Mouse (Mus musculus): ENCODE measurements around the gene Stambp. TPM values are rescaled to one million over a fixed set of nuclear protein-coding genes. Genes with fewer than 3 reads are reported as not detected.

The Stambp gene
- polyA plus RNA-seq, 1 experiment: 9.5 TPM

- no peaks in the 10 kb centered on the region for H3K36me3 ChIP-seq (ENCODE audit: control insufficient read depth, insufficient read depth, low read length)
- no peak overlapping the region for H3K27ac ChIP-seq (ENCODE audit: insufficient read depth, low read depth, low read length)
- H3K4me1 ChIP-seq (ENCODE audit: control insufficient read depth, insufficient read depth, insufficient read length, low read length): no peaks in the 10 kb centered on the region
- 63% methylated on average over 2 of the region's 2 CpGs for WGBS
- no peak for TF ChIP-seq CTCF (IDR thresholded peaks at IDR 0.05; ENCODE audit: extremely low read depth, insufficient read length, insufficient replicate concordance, low read depth, low read length)
- no peak for TF ChIP-seq POLR2A (IDR thresholded peaks at IDR 0.05; ENCODE audit: low read depth, low read length)
- H3K4me3 ChIP-seq (ENCODE audit: low read depth, low read length): no peak overlapping the region
- H3K27me3 ChIP-seq (ENCODE audit: control insufficient read depth, insufficient read depth, low read length): no peaks in the 10 kb centered on the region
Measured at GRCm38 (mm10) chr6:83583591-83583990, 11.1 kb upstream of the Stambp start.

GRCm38 (mm10) chr6:83582938-83583270 lies 10.4 kb upstream of the Stambp start:
- 3% methylated on average over 6 of the region's 6 CpGs for WGBS
- Histone ChIP-seq H3K4me1 (ENCODE audit: control insufficient read depth, insufficient read depth, insufficient read length, low read length) (no peaks in the 10 kb centered on the region), H3K27me3 (ENCODE audit: control insufficient read depth, insufficient read depth, low read length) (no peaks in the 10 kb centered on the region), H3K36me3 (ENCODE audit: control insufficient read depth, insufficient read depth, low read length) (no peaks in the 10 kb centered on the region), H3K4me3 (ENCODE audit: low read depth, low read length) (no peak overlapping the region), H3K27ac (ENCODE audit: insufficient read depth, low read depth, low read length) (no peak overlapping the region)
- TF ChIP-seq CTCF (IDR thresholded peaks at IDR 0.05; ENCODE audit: extremely low read depth, insufficient read length, insufficient replicate concordance, low read depth, low read length) (peak; percentile 68; the same call in 1 of the 2 replicates), POLR2A (IDR thresholded peaks at IDR 0.05; ENCODE audit: low read depth, low read length) (no peak)

- Histone ChIP-seq H3K36me3 (ENCODE audit: control insufficient read depth, insufficient read depth, low read length) (no peaks in the 10 kb centered on the region), H3K27ac (ENCODE audit: insufficient read depth, low read depth, low read length) (no peak overlapping the region)
- WGBS: 58% methylated on average over 20 of the region's 20 CpGs
Measured at GRCm38 (mm10) chr6:83582135-83582937, 9.8 kb upstream of the Stambp start.

GRCm38 (mm10) chr6:83577534-83577933 lies 5.0 kb upstream of the Stambp start:
- Histone ChIP-seq H3K4me1 (ENCODE audit: control insufficient read depth, insufficient read depth, insufficient read length, low read length) (peaks cover 5% of the 10 kb centered on the region; the same call in 1 of the 2 replicates), H3K36me3 (ENCODE audit: control insufficient read depth, insufficient read depth, low read length) (no peaks in the 10 kb centered on the region), H3K4me3 (ENCODE audit: low read depth, low read length) (no peak overlapping the region), H3K27me3 (ENCODE audit: control insufficient read depth, insufficient read depth, low read length) (no peaks in the 10 kb centered on the region), H3K27ac (ENCODE audit: insufficient read depth, low read depth, low read length) (no peak overlapping the region)
- TF ChIP-seq POLR2A (IDR thresholded peaks at IDR 0.05; ENCODE audit: low read depth, low read length): no peak
- no peak for TF ChIP-seq CTCF (IDR thresholded peaks at IDR 0.05; ENCODE audit: extremely low read depth, insufficient read length, insufficient replicate concordance, low read depth, low read length)

More at GRCm38 (mm10) chr6:83582135-83582937, 9.8 kb upstream of the Stambp start:
- Histone ChIP-seq H3K27me3 (ENCODE audit: control insufficient read depth, insufficient read depth, low read length) (no peaks in the 10 kb centered on the region), H3K4me3 (ENCODE audit: low read depth, low read length) (no peak overlapping the region), H3K4me1 (ENCODE audit: control insufficient read depth, insufficient read depth, insufficient read length, low read length) (no peaks in the 10 kb centered on the region)
- TF ChIP-seq POLR2A (IDR thresholded peaks at IDR 0.05; ENCODE audit: low read depth, low read length): no peak
- no peak for TF ChIP-seq CTCF (IDR thresholded peaks at IDR 0.05; ENCODE audit: extremely low read depth, insufficient read length, insufficient replicate concordance, low read depth, low read length)

DNA sequence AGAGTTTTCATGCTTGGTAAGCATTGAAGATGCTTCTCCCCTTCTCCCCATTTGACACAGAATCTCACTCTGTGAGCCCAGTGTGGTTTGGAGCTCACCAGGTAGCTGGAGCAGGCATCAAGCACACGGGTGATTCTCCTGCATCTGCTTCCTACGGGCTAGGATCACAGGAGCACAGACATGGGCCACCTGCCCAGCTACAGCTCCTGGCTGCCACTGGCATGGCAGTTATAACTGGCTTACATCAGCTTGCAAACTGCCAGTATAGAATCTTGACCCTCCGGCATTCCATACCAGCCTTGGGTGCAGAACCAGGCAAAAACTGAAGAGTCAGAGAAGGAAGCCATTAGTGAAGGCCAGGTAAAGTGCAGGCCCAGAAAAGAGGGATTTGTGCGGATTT lies 3.1 kb upstream of the Stambp start:
- H3K36me3 ChIP-seq (ENCODE audit: control insufficient read depth, insufficient read depth, low read length): no peaks in the 10 kb centered on the region
- no peaks in the 10 kb centered on the region for H3K27me3 ChIP-seq (ENCODE audit: control insufficient read depth, insufficient read depth, low read length)
- WGBS: 80% methylated on average over 4 of the region's 4 CpGs
- no peak overlapping the region for H3K27ac ChIP-seq (ENCODE audit: insufficient read depth, low read depth, low read length)
- H3K4me1 ChIP-seq (ENCODE audit: control insufficient read depth, insufficient read depth, insufficient read length, low read length): peaks cover 10% of the 10 kb centered on the region; the same call in 1 of the 2 replicates
- TF ChIP-seq POLR2A (IDR thresholded peaks at IDR 0.05; ENCODE audit: low read depth, low read length) (no peak), CTCF (IDR thresholded peaks at IDR 0.05; ENCODE audit: extremely low read depth, insufficient read length, insufficient replicate concordance, low read depth, low read length) (no peak)
- no peak overlapping the region for H3K4me3 ChIP-seq (ENCODE audit: low read depth, low read length)

GRCm38 (mm10) chr6:83571840-83572667 lies 475 bp downstream of the Stambp start:
- H3K36me3 ChIP-seq (ENCODE audit: control insufficient read depth, insufficient read depth, low read length): peaks cover 13% of the 10 kb centered on the region
- H3K4me3 ChIP-seq (ENCODE audit: low read depth, low read length): peak overlapping the region; percentile 95
- H3K4me1 ChIP-seq (ENCODE audit: control insufficient read depth, insufficient read depth, insufficient read length, low read length): peaks cover 10% of the 10 kb centered on the region; the same call in 1 of the 2 replicates
- H3K27ac ChIP-seq (ENCODE audit: insufficient read depth, low read depth, low read length): peak overlapping the region; percentile 28; the same call in 1 of the 2 replicates
- 4% methylated on average over 37 of the region's 37 CpGs for WGBS
- H3K27me3 ChIP-seq (ENCODE audit: control insufficient read depth, insufficient read depth, low read length): no peaks in the 10 kb centered on the region
- TF ChIP-seq POLR2A (IDR thresholded peaks at IDR 0.05; ENCODE audit: low read depth, low read length): peak; percentile 28; the same call in 1 of the 2 replicates
- no peak for TF ChIP-seq CTCF (IDR thresholded peaks at IDR 0.05; ENCODE audit: extremely low read depth, insufficient read length, insufficient replicate concordance, low read depth, low read length)
